Mouse (Mus musculus): ENCODE data around the gene Cdc42ep3. TPM values are rescaled to one million over a fixed set of nuclear protein-coding genes. Genes with fewer than 3 reads are reported as not detected.
A peak's percentile ranks its signal among the peaks of the same experiment; 100 is the strongest.

Cdc42ep3 gene
- total and polyA plus RNA-seq, 3 experiments = 3.9 to 30.8 (median 7.6) TPM

DNA sequence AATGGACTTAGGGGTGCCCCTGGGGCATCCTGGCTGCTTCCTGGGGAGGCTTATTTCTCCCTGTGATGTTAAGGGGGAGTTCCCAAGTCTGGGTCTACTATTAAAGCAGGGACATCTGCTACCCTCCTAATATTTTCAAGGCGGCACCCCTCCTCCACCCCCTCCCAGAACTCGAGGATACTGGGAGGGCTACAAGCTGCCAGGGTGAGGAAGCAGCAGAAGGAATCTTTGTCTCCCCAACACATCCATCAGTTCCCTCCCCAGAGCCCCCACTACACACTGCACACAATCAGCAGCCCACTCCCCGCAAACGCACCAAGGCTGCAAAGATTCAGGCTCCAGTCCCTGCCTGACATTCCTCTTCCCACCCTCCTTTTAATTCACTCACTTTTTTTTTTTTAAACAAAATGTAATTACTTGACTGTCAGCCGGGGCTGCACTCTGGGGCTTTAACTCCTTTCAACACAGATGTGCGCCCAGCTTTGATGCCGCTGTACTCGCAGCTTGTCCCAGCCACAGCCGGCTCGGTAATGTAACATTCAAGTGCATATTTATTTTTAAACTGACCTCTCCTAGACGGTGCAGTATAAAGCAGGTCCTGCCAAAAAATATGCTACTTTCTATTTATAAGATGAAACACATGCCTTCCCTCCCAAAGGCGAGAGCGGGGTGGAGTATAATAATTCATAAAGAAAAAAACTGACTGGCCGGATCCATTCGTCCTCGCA lies 1.3 kb downstream of the Cdc42ep3 start:
- H3K27me3 ChIP-seq (replicated peaks) = peaks cover 7% of the 10 kb centered on the region
- dilution Hi-C loops (cut with MboI; ENCODE audit: extremely low pct_ligation_motif_present, extremely low pct_unique_long_range_greater_than_20kb, low sequenced_read_pairs) = no loop called here
- peaks cover 0 to 31% of the 10 kb centered on the region in 2 experiments for H3K36me3 ChIP-seq (replicated peaks in 1 of 2; ENCODE audit: control insufficient read depth in 1 of 2, insufficient read depth in 1 of 2, low read length in 1 of 2)
- no peak overlapping the region for H3K27ac ChIP-seq (ENCODE audit: insufficient read depth, low read depth)
- H3K4me2 ChIP-seq (ENCODE audit: insufficient read depth, low read depth, poor library complexity, severe bottlenecking) = peak overlapping the region; percentile 88
- peak overlapping the region; percentile 70 to 72 (median 71) for H3K4me3 ChIP-seq (replicated peaks in 1 of 3; ENCODE audit: low read depth in 2 of 3, low read length in 2 of 3, poor library complexity in 1 of 3)
- H3K9me3 ChIP-seq (replicated peaks; ENCODE audit: low read length) = no peaks in the 10 kb centered on the region
- H3K9ac ChIP-seq (ENCODE audit: insufficient read depth, low read depth) = peak overlapping the region; percentile 48; the same call in 1 of the 2 replicates
- in situ Hi-C loops (cut with MboI; ENCODE audit: low pct_ligation_motif_present, low pct_unique_long_range_greater_than_20kb, low sequenced_read_pairs) = loop anchor here (10.0 to 25.0 kb wide), 3 partner anchors 111 to 241 kb away; no protein-coding TSS in a partner anchor
- TF ChIP-seq JUND (conservative IDR thresholded peaks at IDR 0.05; ENCODE audit: low read depth, low read length) (no peak), EP300 (IDR thresholded peaks at IDR 0.05; ENCODE audit: low read length) (no peak), MAX (IDR thresholded peaks at IDR 0.05; ENCODE audit: low read length) (0 out of 2 replicates have a peak, but pooled peaks have one; percentile 11), IRF4 (IDR thresholded peaks at IDR 0.05; ENCODE audit: low read depth, low read length) (no peak), NRF1 (IDR thresholded peaks at IDR 0.05; ENCODE audit: low read depth, low read length) (no peak), USF1 (IDR thresholded peaks at IDR 0.05; ENCODE audit: low read depth, low read length) (no peak)
- peak; percentile 15 for DNase-seq (ENCODE audit: extremely low read depth)
- no peaks in the 10 kb centered on the region for H3K79me2 ChIP-seq (replicated peaks; ENCODE audit: control insufficient read depth, extremely low read depth, insufficient read depth, poor library complexity, severe bottlenecking)
- peaks cover 0 to 37% of the 10 kb centered on the region in 2 experiments; a peak in 2 of 4 replicates for H3K4me1 ChIP-seq (ENCODE audit: control insufficient read depth in 1 of 2, insufficient read depth in 2 of 2)

DNA sequence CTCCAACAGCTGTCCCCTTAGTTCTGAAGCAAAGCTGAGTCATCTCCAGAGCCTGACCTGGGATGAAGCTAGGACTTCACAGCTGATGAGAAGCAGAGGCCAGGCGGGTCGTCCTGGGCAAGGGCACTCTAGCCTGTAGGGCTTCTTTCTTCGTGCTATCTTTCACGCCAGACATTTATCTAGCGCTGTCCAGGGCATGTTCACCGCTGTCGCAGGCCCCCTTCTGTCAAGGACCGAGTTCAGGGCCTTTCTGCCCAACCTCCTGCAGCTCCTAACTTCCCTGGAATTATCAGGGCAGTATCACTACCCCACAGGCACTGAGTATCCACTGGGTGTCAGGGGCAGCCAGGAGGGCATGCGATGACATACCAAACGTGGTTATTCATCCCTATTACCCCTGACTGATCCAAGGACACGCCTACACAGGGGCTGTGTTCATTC lies 4.1 kb downstream of the Cdc42ep3 start:
- Histone ChIP-seq H3K4me1 (ENCODE audit: control insufficient read depth in 1 of 2, insufficient read depth in 2 of 2) (peaks cover 0 to 55% of the 10 kb centered on the region in 2 experiments; a peak in 2 of 4 replicates), H3K36me3 (replicated peaks in 1 of 2; ENCODE audit: control insufficient read depth in 1 of 2, insufficient read depth in 1 of 2, low read length in 1 of 2) (peaks cover 0 to 39% of the 10 kb centered on the region in 2 experiments), H3K4me3 (replicated peaks in 1 of 3; ENCODE audit: low read depth in 2 of 3, low read length in 2 of 3, poor library complexity in 1 of 3) (no peak overlapping the region), H3K27ac (ENCODE audit: insufficient read depth, low read depth) (no peak overlapping the region), H3K27me3 (replicated peaks) (peaks cover under 1% of the 10 kb centered on the region), H3K9ac (ENCODE audit: insufficient read depth, low read depth) (no peak overlapping the region), H3K79me2 (replicated peaks; ENCODE audit: control insufficient read depth, extremely low read depth, insufficient read depth, poor library complexity, severe bottlenecking) (no peaks in the 10 kb centered on the region), H3K9me3 (replicated peaks; ENCODE audit: low read length) (no peaks in the 10 kb centered on the region), H3K4me2 (ENCODE audit: insufficient read depth, low read depth, poor library complexity, severe bottlenecking) (no peak overlapping the region)
- dilution Hi-C loops (cut with MboI; ENCODE audit: extremely low pct_ligation_motif_present, extremely low pct_unique_long_range_greater_than_20kb, low sequenced_read_pairs) (no loop called here), in situ Hi-C loops (cut with MboI; ENCODE audit: low pct_ligation_motif_present, low pct_unique_long_range_greater_than_20kb, low sequenced_read_pairs) (loop anchor here (10.0 to 25.0 kb wide), 3 partner anchors 114 to 238 kb away; no protein-coding TSS in a partner anchor)
- no peak for TF ChIP-seq NRF1 (IDR thresholded peaks at IDR 0.05; ENCODE audit: low read depth, low read length)
- no peak for TF ChIP-seq MXI1 (IDR thresholded peaks at IDR 0.05; ENCODE audit: low read depth, low read length)
- no peak for TF ChIP-seq KAT2A (IDR thresholded peaks at IDR 0.05; ENCODE audit: insufficient replicate concordance, low read length)
- no peak for DNase-seq (ENCODE audit: extremely low read depth)

GRCm38 (mm10) chr17:79349371-79349770 lies 5.5 kb downstream of the Cdc42ep3 start:
- peaks cover 0 to 44% of the 10 kb centered on the region in 2 experiments for H3K36me3 ChIP-seq (replicated peaks in 1 of 2; ENCODE audit: control insufficient read depth in 1 of 2, insufficient read depth in 1 of 2, low read length in 1 of 2)
- H3K4me3 ChIP-seq (replicated peaks in 1 of 3; ENCODE audit: low read depth in 2 of 3, low read length in 2 of 3, poor library complexity in 1 of 3) = no peak overlapping the region
- H3K27me3 ChIP-seq (replicated peaks) = no peaks in the 10 kb centered on the region
- peaks cover 2 to 55% of the 10 kb centered on the region in 2 experiments; a peak in 3 of 4 replicates for H3K4me1 ChIP-seq (ENCODE audit: control insufficient read depth in 1 of 2, insufficient read depth in 2 of 2)
- DNase-seq (ENCODE audit: extremely low read depth) = no peak
- in situ Hi-C loops (cut with MboI; ENCODE audit: low pct_ligation_motif_present, low pct_unique_long_range_greater_than_20kb, low sequenced_read_pairs) (no loop called here), dilution Hi-C loops (cut with MboI; ENCODE audit: extremely low pct_ligation_motif_present, extremely low pct_unique_long_range_greater_than_20kb, low sequenced_read_pairs) (no loop called here)
- no peaks in the 10 kb centered on the region for H3K9me3 ChIP-seq (replicated peaks; ENCODE audit: low read length)
- H3K4me2 ChIP-seq (ENCODE audit: insufficient read depth, low read depth, poor library complexity, severe bottlenecking) = no peak overlapping the region
- no peak overlapping the region for H3K9ac ChIP-seq (ENCODE audit: insufficient read depth, low read depth)
- no peak overlapping the region for H3K27ac ChIP-seq (ENCODE audit: insufficient read depth, low read depth)
- H3K79me2 ChIP-seq (replicated peaks; ENCODE audit: control insufficient read depth, extremely low read depth, insufficient read depth, poor library complexity, severe bottlenecking) = no peaks in the 10 kb centered on the region
- TF ChIP-seq MAZ (IDR thresholded peaks at IDR 0.05; ENCODE audit: low read depth, low read length) (no peak), KAT2A (IDR thresholded peaks at IDR 0.05; ENCODE audit: insufficient replicate concordance, low read length) (no peak), MAX (IDR thresholded peaks at IDR 0.05; ENCODE audit: low read length) (no peak), JUND (conservative IDR thresholded peaks at IDR 0.05; ENCODE audit: low read depth, low read length) (no peak), E2F4 (IDR thresholded peaks at IDR 0.05; ENCODE audit: insufficient replicate concordance, low read depth, low read length) (no peak), UBTF (IDR thresholded peaks at IDR 0.05; ENCODE audit: low read depth, low read length) (no peak), GABPA (IDR thresholded peaks at IDR 0.05; ENCODE audit: insufficient replicate concordance, low read depth, low read length) (no peak), SIN3A (IDR thresholded peaks at IDR 0.05; ENCODE audit: low read length) (no peak), IRF4 (IDR thresholded peaks at IDR 0.05; ENCODE audit: low read depth, low read length) (no peak), POLR2AphosphoS2 (IDR thresholded peaks at IDR 0.05; ENCODE audit: low read depth, low read length) (no peak), MEF2A (IDR thresholded peaks at IDR 0.05; ENCODE audit: borderline replicate concordance, low read depth, low read length) (no peak), BHLHE40 (IDR thresholded peaks at IDR 0.05; ENCODE audit: low read depth, low read length) (no peak)
